Mouse (Mus musculus): Measurements from ENCODE around the gene Rab20. TPM values are rescaled to one million over a fixed set of nuclear protein-coding genes. Genes with fewer than 3 reads are reported as not detected.

Gene Rab20
- polyA plus RNA-seq (2015; fragmentation: Nextera tagmentation; extraction: Ambion mirVana) = 9.6 and 9.9 TPM in 2 replicates

GRCm38 (mm10) chr8:11477811-11478761 lies at the start of gene Rab20:
Gene Rab20 (minus strand): TSS chr8:11478710.
- H3K27me3 ChIP-seq (ENCODE audit: control insufficient read depth, insufficient read depth, low read length) = no peaks in the 10 kb centered on the region
- peak within 1 kb of the TSS; percentile 83 for H3K27ac ChIP-seq (replicated peaks)
- WGBS = under 1% methylated on average over 69 of the region's 69 CpGs
- ATAC-seq (ENCODE audit: low FRiP score, low TSS enrichment) (peak; percentile 77), DNase-seq (ENCODE audit: low spot score) (peak; percentile 86)
- H3K36me3 ChIP-seq (ENCODE audit: control insufficient read depth, insufficient read depth, low read length) = no peaks in the 10 kb centered on the region
- peak within 1 kb of the TSS; percentile 59 for H3K4me3 ChIP-seq (ENCODE audit: low read depth, low read length)
- no peaks in the 10 kb centered on the region for H3K4me1 ChIP-seq (replicated peaks; ENCODE audit: control insufficient read depth, insufficient read depth)
- H3K9ac ChIP-seq (ENCODE audit: low read length) = peak within 1 kb of the TSS; percentile 65
- TF ChIP-seq EP300 (optimal IDR thresholded peaks at IDR 0.05) (no peak), CTCF (IDR thresholded peaks at IDR 0.05; ENCODE audit: low read depth) (no peak)
- H3K9me3 ChIP-seq (ENCODE audit: control insufficient read depth, low read length) = no peaks in the 10 kb centered on the region
- H3K4me2 ChIP-seq (replicated peaks; ENCODE audit: low read depth) = peak within 1 kb of the TSS; percentile 98

GRCm38 (mm10) chr8:11523331-11523730 lies 44.8 kb upstream of the Rab20 start:
- no peak for ATAC-seq (ENCODE audit: low FRiP score, low TSS enrichment)
- H3K36me3 ChIP-seq (ENCODE audit: control insufficient read depth, insufficient read depth, low read length) = peaks cover 9% of the 10 kb centered on the region; the same call in 1 of the 2 replicates
- no peak overlapping the region for H3K4me3 ChIP-seq (ENCODE audit: low read depth, low read length)
- H3K4me2 ChIP-seq (replicated peaks; ENCODE audit: low read depth) = no peak overlapping the region
- no peak overlapping the region for H3K27ac ChIP-seq (replicated peaks)
- no peaks in the 10 kb centered on the region for H3K27me3 ChIP-seq (ENCODE audit: control insufficient read depth, insufficient read depth, low read length)
- no peaks in the 10 kb centered on the region for H3K9me3 ChIP-seq (ENCODE audit: control insufficient read depth, low read length)
- no peak for DNase-seq (ENCODE audit: low spot score)
- H3K4me1 ChIP-seq (replicated peaks; ENCODE audit: control insufficient read depth, insufficient read depth) = no peaks in the 10 kb centered on the region
- WGBS = 72% methylated on average over 3 of the region's 3 CpGs
- no peak overlapping the region for H3K9ac ChIP-seq (ENCODE audit: low read length)
- TF ChIP-seq CTCF (IDR thresholded peaks at IDR 0.05; ENCODE audit: low read depth) = no peak

- no peak overlapping the region for H3K27ac ChIP-seq (replicated peaks)
- no peak for ATAC-seq (ENCODE audit: low FRiP score, low TSS enrichment)
- no peaks in the 10 kb centered on the region for H3K27me3 ChIP-seq (ENCODE audit: control insufficient read depth, insufficient read depth, low read length)
- H3K9me3 ChIP-seq (ENCODE audit: control insufficient read depth, low read length) = no peaks in the 10 kb centered on the region
- peaks cover 23% of the 10 kb centered on the region for H3K36me3 ChIP-seq (ENCODE audit: control insufficient read depth, insufficient read depth, low read length)
- no peaks in the 10 kb centered on the region for H3K4me1 ChIP-seq (replicated peaks; ENCODE audit: control insufficient read depth, insufficient read depth)
- no peak overlapping the region for H3K4me3 ChIP-seq (ENCODE audit: low read depth, low read length)
- no peak overlapping the region for H3K4me2 ChIP-seq (replicated peaks; ENCODE audit: low read depth)
- no peak for DNase-seq (ENCODE audit: low spot score)
- TF ChIP-seq CTCF (IDR thresholded peaks at IDR 0.05; ENCODE audit: low read depth) (no peak), EP300 (optimal IDR thresholded peaks at IDR 0.05) (no peak)
- no peak overlapping the region for H3K9ac ChIP-seq (ENCODE audit: low read length)
- 87% methylated on average over 11 of the region's 11 CpGs for WGBS
These were observed 40.2 kb upstream of the Rab20 start for GRCm38 (mm10) chr8:11518676-11519075.

GRCm38 (mm10) chr8:11518056-11518396 lies 39.5 kb upstream of the Rab20 start:
- H3K9ac ChIP-seq (ENCODE audit: low read length) = no peak overlapping the region
- H3K4me2 ChIP-seq (replicated peaks; ENCODE audit: low read depth) = no peak overlapping the region
- ATAC-seq (ENCODE audit: low FRiP score, low TSS enrichment) (no peak), DNase-seq (ENCODE audit: low spot score) (no peak)
- TF ChIP-seq CTCF (IDR thresholded peaks at IDR 0.05; ENCODE audit: low read depth) (no peak), EP300 (optimal IDR thresholded peaks at IDR 0.05) (no peak)
- H3K4me3 ChIP-seq (ENCODE audit: low read depth, low read length) = no peak overlapping the region
- H3K36me3 ChIP-seq (ENCODE audit: control insufficient read depth, insufficient read depth, low read length) = peaks cover 29% of the 10 kb centered on the region
- H3K27ac ChIP-seq (replicated peaks) = no peak overlapping the region
- no peaks in the 10 kb centered on the region for H3K27me3 ChIP-seq (ENCODE audit: control insufficient read depth, insufficient read depth, low read length)
- 78% methylated on average over 6 of the region's 6 CpGs for WGBS
- H3K9me3 ChIP-seq (ENCODE audit: control insufficient read depth, low read length) = no peaks in the 10 kb centered on the region
- no peaks in the 10 kb centered on the region for H3K4me1 ChIP-seq (replicated peaks; ENCODE audit: control insufficient read depth, insufficient read depth)

GRCm38 (mm10) chr8:11517366-11518055 lies 39.0 kb upstream of the Rab20 start:
- Histone ChIP-seq H3K4me3 (ENCODE audit: low read depth, low read length) (no peak overlapping the region), H3K4me1 (replicated peaks; ENCODE audit: control insufficient read depth, insufficient read depth) (no peaks in the 10 kb centered on the region), H3K36me3 (ENCODE audit: control insufficient read depth, insufficient read depth, low read length) (peaks cover 33% of the 10 kb centered on the region), H3K27ac (replicated peaks) (no peak overlapping the region), H3K9me3 (ENCODE audit: control insufficient read depth, low read length) (no peaks in the 10 kb centered on the region), H3K9ac (ENCODE audit: low read length) (no peak overlapping the region), H3K4me2 (replicated peaks; ENCODE audit: low read depth) (no peak overlapping the region), H3K27me3 (ENCODE audit: control insufficient read depth, insufficient read depth, low read length) (no peaks in the 10 kb centered on the region)
- TF ChIP-seq EP300 (optimal IDR thresholded peaks at IDR 0.05) (no peak), CTCF (IDR thresholded peaks at IDR 0.05; ENCODE audit: low read depth) (no peak)
- DNase-seq (ENCODE audit: low spot score) (no peak), ATAC-seq (ENCODE audit: low FRiP score, low TSS enrichment) (no peak)
- 68% methylated on average over 16 of the region's 16 CpGs for WGBS

- no peaks in the 10 kb centered on the region for H3K9me3 ChIP-seq (ENCODE audit: control insufficient read depth, low read length)
- TF ChIP-seq EP300 (optimal IDR thresholded peaks at IDR 0.05) (no peak), CTCF (IDR thresholded peaks at IDR 0.05; ENCODE audit: low read depth) (no peak)
- H3K27me3 ChIP-seq (ENCODE audit: control insufficient read depth, insufficient read depth, low read length) = no peaks in the 10 kb centered on the region
- H3K9ac ChIP-seq (ENCODE audit: low read length) = no peak overlapping the region
- peaks cover 38% of the 10 kb centered on the region for H3K36me3 ChIP-seq (ENCODE audit: control insufficient read depth, insufficient read depth, low read length)
- H3K4me1 ChIP-seq (replicated peaks; ENCODE audit: control insufficient read depth, insufficient read depth) = no peaks in the 10 kb centered on the region
- WGBS = 95% methylated on average over 9 of the region's 9 CpGs
- DNase-seq (ENCODE audit: low spot score) (no peak), ATAC-seq (ENCODE audit: low FRiP score, low TSS enrichment) (no peak)
- H3K4me2 ChIP-seq (replicated peaks; ENCODE audit: low read depth) = no peak overlapping the region
- H3K4me3 ChIP-seq (ENCODE audit: low read depth, low read length) = no peak overlapping the region
- no peak overlapping the region for H3K27ac ChIP-seq (replicated peaks)
These were observed 37.8 kb upstream of the Rab20 start for GRCm38 (mm10) chr8:11516292-11516691.
